Mouse (Mus musculus): Measurements from ENCODE around the gene Gm49369.

GRCm38 (mm10) chr7:142363107-142363506, 19.4 kb downstream of the Gm49369 start:
- TF ChIP-seq CTCF (IDR thresholded peaks at IDR 0.05; ENCODE audit: control insufficient read depth, insufficient read depth, insufficient replicate concordance, low read depth, low read length) (no peak), POLR2A (IDR thresholded peaks at IDR 0.05; ENCODE audit: control insufficient read depth, low read depth, low read length) (no peak)

All from testis, adult 2 months (tissue).